Mouse (Mus musculus) R1 (cell line): Measurements from ENCODE around the gene Ctxn2.
A peak's percentile ranks its signal among the peaks of the same experiment; 100 is the strongest.
"Not testable (repeated sequence)": the region's sequence is repeated elsewhere in the genome, so short reads cannot be mapped to it uniquely, and the experiment has no call there.

Experiments
- DNase-seq: peaks from one replicate; pipeline ENCODE4 v3.0.0-alpha.2; 2018; ENCODE audit warnings: low read depth, low spot score

Ctxn2 gene

GRCm38 (mm10) chr2:125135903-125136811 lies at the start of gene Ctxn2:
Ctxn2 (plus strand) TSS chr2:125136692.
- DNase-seq: peak; percentile 84

GRCm38 (mm10) chr2:125088757-125089156 lies 47.7 kb upstream of the Ctxn2 start:
- no peak for DNase-seq

GRCm38 (mm10) chr2:125092123-125092522 lies 44.4 kb upstream of the Ctxn2 start:
- not testable (repeated sequence) for DNase-seq

- peak; percentile 70 for DNase-seq
These were observed 32.0 kb upstream of the Ctxn2 start for GRCm38 (mm10) chr2:125104491-125104890.

- peak; percentile 78 for DNase-seq
These were observed 30.0 kb upstream of the Ctxn2 start for GRCm38 (mm10) chr2:125106536-125106935.

DNA sequence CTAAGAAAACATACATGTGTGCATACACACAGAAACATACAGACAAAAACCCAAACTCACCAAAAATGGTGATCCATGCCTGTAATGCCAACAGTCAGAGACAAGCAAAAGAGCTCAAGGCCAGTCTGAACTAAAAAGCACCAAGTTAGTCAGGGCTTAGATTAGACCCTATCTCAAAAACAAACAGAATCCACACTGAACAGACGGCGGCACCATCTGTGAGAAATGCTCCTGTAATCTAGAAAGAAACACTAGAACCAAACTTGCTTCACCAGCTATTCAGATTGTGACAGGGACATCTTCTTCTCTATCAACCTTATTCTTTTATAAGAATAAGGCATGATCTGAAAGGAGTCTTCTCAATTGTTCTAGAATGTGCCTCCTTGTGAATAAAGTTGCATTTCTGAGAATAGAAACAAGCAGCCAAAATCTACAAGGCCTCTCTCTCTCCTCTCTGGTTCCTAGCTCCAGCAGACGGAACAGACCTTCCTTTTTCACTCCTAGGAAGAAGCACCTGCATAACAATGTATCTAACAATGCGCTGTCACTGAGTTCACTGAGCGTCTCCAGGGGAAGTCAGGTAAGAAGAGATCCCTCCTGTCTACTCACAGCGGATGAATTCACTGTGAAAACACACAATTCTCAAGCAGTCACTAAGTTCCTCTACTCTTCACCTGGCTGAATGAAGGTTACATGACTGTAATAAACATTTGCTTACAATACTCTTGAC lies 16.9 kb upstream of the Ctxn2 start:
- peak; percentile 85 for DNase-seq

DNA sequence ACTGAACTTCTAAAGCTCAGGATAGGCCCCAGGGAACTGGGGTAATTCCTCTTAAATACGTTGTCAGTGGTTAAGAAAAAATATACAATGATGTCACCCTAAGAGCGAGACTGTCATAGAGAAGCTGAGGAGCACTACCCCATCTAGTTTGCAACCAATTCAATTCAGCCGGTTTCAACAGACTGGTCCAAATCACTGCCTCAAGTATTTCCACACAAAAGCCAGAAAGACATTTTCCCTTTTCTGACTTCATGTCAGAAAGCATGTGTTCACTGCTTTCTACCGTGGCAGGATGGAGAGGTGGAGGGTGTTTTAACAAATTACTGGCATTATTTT lies 14.2 kb upstream of the Ctxn2 start:
- DNase-seq: no peak

- peak; percentile 19 for DNase-seq
These were observed 13.6 kb upstream of the Ctxn2 start for GRCm38 (mm10) chr2:125122624-125123476.

GRCm38 (mm10) chr2:125123477-125123852 lies 13.0 kb upstream of the Ctxn2 start, which contains the start of gene Myef2:
Myef2 (minus strand) TSS chr2:125123661.
- DNase-seq: peak; percentile 78

GRCm38 (mm10) chr2:125125824-125126223 lies 10.7 kb upstream of the Ctxn2 start:
- peak; percentile 32 for DNase-seq

GRCm38 (mm10) chr2:125126792-125127191 lies 9.7 kb upstream of the Ctxn2 start:
- no peak for DNase-seq

GRCm38 (mm10) chr2:125134113-125134512 lies 2.4 kb upstream of the Ctxn2 start:
- peak; percentile 75 for DNase-seq

DNA sequence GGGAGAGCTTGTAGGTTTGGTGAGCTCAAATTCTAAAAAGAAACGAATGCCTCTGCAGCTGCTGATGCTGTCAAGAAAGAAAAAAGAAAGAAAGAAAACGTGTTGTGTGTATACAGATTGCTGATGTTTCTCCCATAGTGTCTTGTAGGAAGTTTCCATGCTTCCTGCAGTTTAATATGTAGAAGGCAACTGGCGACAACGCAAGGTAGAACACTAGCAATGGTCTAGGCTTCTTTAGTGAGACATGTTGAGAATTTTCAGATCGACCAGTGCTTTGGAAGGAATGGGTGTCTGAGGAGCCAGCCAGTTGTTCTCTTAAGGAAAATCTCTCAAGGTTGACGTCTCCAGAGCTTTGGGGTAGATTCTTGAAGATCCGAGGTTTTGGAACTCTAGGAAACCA lies 354 bp downstream of the Ctxn2 start:
- DNase-seq: no peak

DNA sequence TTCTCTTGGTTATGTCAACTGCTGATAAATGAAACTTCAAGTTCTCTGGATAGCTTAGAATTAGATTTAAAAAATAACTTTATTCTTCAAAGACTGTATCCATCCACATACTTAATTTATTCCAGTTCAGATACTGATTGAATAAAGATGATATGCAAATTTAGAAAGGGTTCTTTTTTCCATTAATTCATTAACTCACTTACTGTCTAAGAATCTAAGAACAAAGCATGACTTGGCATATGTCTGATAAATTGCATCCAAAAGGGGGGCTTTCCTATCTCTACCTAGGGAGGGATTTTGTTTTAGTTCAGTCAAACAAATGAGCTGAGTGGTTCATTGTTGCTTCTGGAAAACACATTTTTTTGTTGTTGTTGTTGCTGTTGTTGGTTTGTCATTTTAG lies 5.8 kb downstream of the Ctxn2 start:
- no peak for DNase-seq

DNA sequence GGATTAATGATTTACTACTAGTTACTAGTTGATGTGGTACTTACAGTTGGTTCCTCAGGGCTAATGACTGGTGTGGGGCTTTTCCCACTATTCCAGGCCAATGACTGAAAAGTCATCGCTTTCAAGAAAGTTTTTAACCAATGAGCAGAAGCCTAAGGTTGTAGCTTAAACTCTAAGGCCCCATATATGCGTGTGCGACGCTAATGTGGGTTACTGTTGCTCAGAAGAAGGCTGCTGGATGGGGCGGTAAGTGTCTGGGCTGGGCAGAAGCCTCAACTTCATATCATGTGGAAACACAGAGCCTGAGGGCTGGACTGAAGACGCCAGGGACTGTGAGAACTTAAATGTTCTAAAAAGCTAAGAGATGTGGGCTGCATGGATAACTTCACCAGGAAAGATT lies 15.9 kb downstream of the Ctxn2 start, which contains the start of gene Slc12a1:
Slc12a1 (plus strand) TSS at position 118 of the 400 bp plus-strand sequence.
- DNase-seq: no peak

GRCm38 (mm10) chr2:125154294-125154693 lies 17.8 kb downstream of the Ctxn2 start:
- DNase-seq: no peak

- DNase-seq: peak; percentile 18
These were observed 19.0 kb downstream of the Ctxn2 start for GRCm38 (mm10) chr2:125155504-125155903.

- no peak for DNase-seq
These were observed 25.5 kb downstream of the Ctxn2 start for GRCm38 (mm10) chr2:125162012-125162470.

DNA sequence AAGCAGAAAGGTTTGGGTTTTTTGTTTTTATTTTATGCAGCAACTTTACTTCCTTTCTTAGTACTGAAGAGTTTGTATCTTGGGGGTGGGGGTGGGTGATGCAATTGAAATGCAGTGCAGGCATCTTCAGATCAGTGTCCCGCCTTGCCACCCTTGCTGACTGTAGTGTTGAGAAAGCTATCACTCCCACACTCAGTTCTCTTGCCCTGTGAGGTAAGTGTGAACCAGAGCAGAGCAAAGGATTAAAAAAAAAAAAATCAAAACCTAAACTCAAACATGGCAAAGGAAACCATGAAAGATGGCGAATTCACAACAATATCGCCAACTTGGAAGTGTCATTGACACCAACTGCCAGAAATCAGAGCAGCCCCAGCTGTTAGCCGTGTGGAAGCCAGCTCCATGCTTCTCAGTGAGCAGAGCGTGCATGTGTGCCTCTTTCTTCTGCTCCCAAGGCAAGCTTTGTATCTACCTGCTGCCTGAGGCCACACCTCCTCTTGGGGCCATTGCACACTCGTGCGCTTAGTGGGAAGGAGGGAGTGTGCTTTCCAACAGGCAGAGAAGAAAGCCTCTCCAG lies 41.8 kb downstream of the Ctxn2 start:
- DNase-seq: no peak

DNA sequence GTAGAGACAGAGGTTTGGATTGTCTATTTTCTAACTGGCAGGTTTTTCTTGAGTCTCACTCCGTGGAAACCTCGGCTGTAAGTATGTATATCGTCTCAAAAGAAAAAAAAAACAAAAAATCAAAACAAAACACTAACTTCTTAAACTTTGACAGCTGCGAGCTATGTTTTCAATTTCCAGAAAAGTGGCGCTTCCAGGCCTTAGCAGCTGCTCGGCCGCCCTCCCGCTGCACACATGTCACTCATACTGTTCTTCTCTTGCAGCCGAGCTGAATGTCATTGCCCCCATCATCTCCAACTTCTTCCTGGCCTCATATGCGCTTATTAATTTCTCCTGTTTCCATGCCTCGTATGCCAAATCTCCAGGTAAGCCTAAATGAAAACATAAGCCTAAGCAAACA lies 51.4 kb downstream of the Ctxn2 start:
- no peak for DNase-seq

- peak; percentile 77 for DNase-seq
These were observed 52.7 kb downstream of the Ctxn2 start for GRCm38 (mm10) chr2:125189197-125189596.
